10 mouse cellular contexts compared by ENCODE assay signal in genomic region chr5:64109217-64109616, GRCm38 (mm10). TPM values are rescaled to one million over a fixed set of nuclear protein-coding genes. Genes with fewer than 3 reads are reported as not detected.
A peak's percentile ranks its signal among the peaks of the same experiment; 100 is the strongest.
DNase-seq lines count a peak whose midpoint lies in the region; ATAC-seq lines count a peak whose summit lies in the region.
"Had no signal": no experiment of that assay in that cellular context is flagged by ENCODE, and none has a peak within 500 bp of the region (broad histone marks: within the 10 kb centered on the region; RNA-seq: fewer than 3 reads in every experiment).

No protein-coding gene starts in this region.

- no peak overlapping the region for H3K4me2 ChIP-seq in hindbrain, embryonic 14.5 days (replicated peaks)
- H3K4me2 ChIP-seq in hindbrain, embryonic 13.5 days, result no peak overlapping the region

- H3K9me3 ChIP-seq in hindbrain, embryonic 14.5 days (ENCODE audit: control insufficient read depth, low read length), result no peaks in the 10 kb centered on the region
- no peaks in the 10 kb centered on the region for H3K9me3 ChIP-seq in hindbrain, embryonic 13.5 days

- no peaks in the 10 kb centered on the region for H3K4me1 ChIP-seq in hindbrain, embryonic 14.5 days (replicated peaks; ENCODE audit: control insufficient read depth, insufficient read depth, low read length)
- H3K4me1 ChIP-seq in hindbrain, embryonic 13.5 days (replicated peaks), result no peaks in the 10 kb centered on the region

- no peak overlapping the region for H3K27ac ChIP-seq in hindbrain, embryonic 14.5 days
- no peak overlapping the region for H3K27ac ChIP-seq in hindbrain, embryonic 13.5 days

- peak; percentile 28 for DNase-seq in hindbrain, embryonic 14.5 days (ENCODE audit: low spot score)
- DNase-seq in lung, postnatal 10 days, result peak; percentile 45
- DNase-seq in lung, postnatal 4 days, result no peak
- peak; percentile 7 for DNase-seq in Muller cell, postnatal 12 days (ENCODE audit: inconsistent ontology term)
- peak; percentile 50 for DNase-seq in retina, embryonic 14.5 days (ENCODE audit: low spot score)
- DNase-seq: lung, adult 18-20 months; thymus, postnatal 25 days had no signal

- ATAC-seq in hindbrain, embryonic 14.5 days (ENCODE audit: low FRiP score), result no peak
- no peak for ATAC-seq in hindbrain, embryonic 13.5 days (ENCODE audit: low FRiP score)
- ATAC-seq in megakaryocyte-erythroid progenitor cell, adult 5-6 weeks (replicated peaks; ENCODE audit: low FRiP score, low TSS enrichment, poor library complexity, severe bottlenecking), result no peak
- ATAC-seq in monocyte, adult 5-6 weeks (replicated peaks; ENCODE audit: insufficient number of reproducible peaks, low FRiP score, low TSS enrichment, poor library complexity, severe bottlenecking), result no peak

- no peaks in the 10 kb centered on the region for H3K27me3 ChIP-seq in hindbrain, embryonic 14.5 days (ENCODE audit: control insufficient read depth, insufficient read depth, low read length)
- no peaks in the 10 kb centered on the region for H3K27me3 ChIP-seq in hindbrain, embryonic 13.5 days

- no peak overlapping the region for H3K4me3 ChIP-seq in hindbrain, embryonic 14.5 days (replicated peaks; ENCODE audit: low read length)
- no peak overlapping the region for H3K4me3 ChIP-seq in hindbrain, embryonic 13.5 days

- 68% methylated on average over 3 of the region's 3 CpGs for WGBS in hindbrain, embryonic 14.5 days
- WGBS in hindbrain, embryonic 13.5 days, result 66% methylated on average over 3 of the region's 3 CpGs

- H3K36me3 ChIP-seq in hindbrain, embryonic 14.5 days (replicated peaks; ENCODE audit: control insufficient read depth, insufficient read depth), result peaks cover 69% of the 10 kb centered on the region
- H3K36me3 ChIP-seq in hindbrain, embryonic 13.5 days, result peaks cover 84% of the 10 kb centered on the region

- no peak overlapping the region for H3K9ac ChIP-seq in hindbrain, embryonic 14.5 days
- H3K9ac ChIP-seq in hindbrain, embryonic 13.5 days, result no peak overlapping the region

RNA-seq across cellular contexts. Expression of gene Pgm2, which starts 16.5 kb away (rescaled TPM):
- 19.2 and 21.6 TPM in 2 replicates for polyA plus RNA-seq in hindbrain, embryonic 14.5 days (2014; fragmentation: Nextera tagmentation; extraction: Ambion mirVana)
- polyA plus RNA-seq in hindbrain, embryonic 13.5 days (2015; fragmentation: Nextera tagmentation; extraction: Ambion mirVana), result 23.4 and 24.0 TPM in 2 replicates
- total RNA-seq in megakaryocyte-erythroid progenitor cell, adult 5-6 weeks (2014; fragmentation: Nextera tagmentation), result 44.1 and 49.9 TPM in 2 replicates
- total RNA-seq in megakaryocyte-erythroid progenitor cell, adult 5-6 weeks (2017), result 63.1 and 65.8 TPM in 2 replicates
- total RNA-seq in monocyte, adult 5-6 weeks (2017), result 22.4 to 37.8 TPM (median 28.8 TPM) in 3 replicates

RNA-seq across cellular contexts. Expression of gene Tbc1d1, which starts 46.9 kb away (rescaled TPM):
- 15.4 and 15.5 TPM in 2 replicates for polyA plus RNA-seq in hindbrain, embryonic 14.5 days (2014; fragmentation: Nextera tagmentation; extraction: Ambion mirVana)
- polyA plus RNA-seq in hindbrain, embryonic 13.5 days (2015; fragmentation: Nextera tagmentation; extraction: Ambion mirVana), result 14.5 and 15.4 TPM in 2 replicates
- total RNA-seq in megakaryocyte-erythroid progenitor cell, adult 5-6 weeks (2014; fragmentation: Nextera tagmentation), result 6.7 and 11.3 TPM in 2 replicates
- total RNA-seq in megakaryocyte-erythroid progenitor cell, adult 5-6 weeks (2017), result 15.8 and 15.9 TPM in 2 replicates
- 61.0 to 74.1 TPM (median 62.6 TPM) in 3 replicates for total RNA-seq in monocyte, adult 5-6 weeks (2017)

Comparison
In these comparisons a context has a peak if more than half of its experiments do, and no peak if none do; other contexts are left out.
1. DNase-seq: peak in hindbrain, embryonic 14.5 days (single experiment), lung, postnatal 10 days (single experiment), Muller cell, postnatal 12 days (single experiment) and retina, embryonic 14.5 days (single experiment); none in lung, postnatal 4 days (0 of 2).